Mouse (Mus musculus): ENCODE measurements at regions not wholly inside any gene's neighbourhood (a gene's known extent, or its start where the extent isn't known, plus 50 kb on each side); places are given as distances from the start of the nearest gene placed in this dataset.

DNA sequence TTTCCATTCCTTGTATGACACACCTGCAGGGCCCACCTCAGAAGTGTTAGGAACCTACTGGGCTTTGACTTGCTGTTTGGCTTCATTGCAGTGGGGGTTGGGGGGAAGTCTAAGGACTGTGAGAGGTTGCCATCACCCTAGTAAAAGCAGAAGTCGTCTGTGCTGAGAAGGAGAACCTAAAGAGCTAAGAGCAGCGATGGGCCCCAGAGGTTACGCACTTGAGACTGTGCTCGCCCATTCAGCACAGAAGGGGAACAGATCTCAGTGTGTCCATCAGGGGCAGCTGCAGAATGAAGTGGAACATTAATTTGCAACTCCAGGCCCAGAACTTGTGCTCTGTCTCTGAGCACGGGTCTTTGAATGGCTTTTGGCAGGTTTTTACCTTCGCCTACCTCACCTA lies 267.5 kb upstream of the Cdyl start:
- Histone ChIP-seq H3K4me3 (ENCODE audit: control insufficient read depth, insufficient read depth, low read length) (no peak overlapping the region), H3K27me3 (ENCODE audit: control insufficient read depth, insufficient read depth, low read length) (no peaks in the 10 kb centered on the region), H3K4me1 (replicated peaks; ENCODE audit: control insufficient read depth, insufficient read depth, low read length) (no peaks in the 10 kb centered on the region), H3K27ac (ENCODE audit: control insufficient read depth, insufficient read depth, low read length) (no peak overlapping the region), H3K36me3 (ENCODE audit: control insufficient read depth, insufficient read depth, low read length) (no peaks in the 10 kb centered on the region)
- no peak for DNase-seq
- TF ChIP-seq CTCF (IDR thresholded peaks at IDR 0.05; ENCODE audit: borderline replicate concordance, control insufficient read depth, extremely low read depth, insufficient read depth, low read length, poor library complexity), result no peak
- TF ChIP-seq POLR2A (IDR thresholded peaks at IDR 0.05; ENCODE audit: control insufficient read depth, extremely low read depth, insufficient read depth, low read length, poor library complexity), result no peak
- 83% methylated on average over 6 of the region's 6 CpGs for WGBS

GRCm38 (mm10) chr13:35395192-35395591 lies 264.4 kb upstream of the Cdyl start:
- H3K27ac ChIP-seq (ENCODE audit: control insufficient read depth, insufficient read depth, low read length), result no peak overlapping the region
- TF ChIP-seq POLR2A (IDR thresholded peaks at IDR 0.05; ENCODE audit: control insufficient read depth, extremely low read depth, insufficient read depth, low read length, poor library complexity) (no peak), CTCF (IDR thresholded peaks at IDR 0.05; ENCODE audit: borderline replicate concordance, control insufficient read depth, extremely low read depth, insufficient read depth, low read length, poor library complexity) (no peak)

DNA sequence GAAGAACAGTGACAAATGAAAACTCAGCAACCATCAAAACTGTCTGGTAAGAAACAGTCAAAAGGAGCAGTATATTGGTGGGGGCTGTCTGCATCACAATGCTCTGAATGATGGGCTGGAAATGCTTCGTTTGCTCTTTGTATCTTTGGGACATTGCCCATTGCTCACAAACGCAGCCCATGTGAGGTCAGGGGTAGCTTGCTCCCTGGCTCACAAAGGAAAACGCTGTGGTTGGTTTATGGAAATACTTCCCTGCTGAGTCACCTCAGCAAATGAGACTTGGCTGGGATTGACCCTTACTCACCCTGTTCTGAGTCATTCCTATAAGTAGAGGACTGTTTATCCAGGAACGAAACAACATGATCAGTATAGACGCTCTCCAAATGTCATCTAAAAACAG lies 264.0 kb upstream of the Cdyl start:
- no peak for DNase-seq

More at GRCm38 (mm10) chr13:35395192-35395591, 264.4 kb upstream of the Cdyl start:
- Histone ChIP-seq H3K27me3 (ENCODE audit: control insufficient read depth, insufficient read depth, low read length) (no peaks in the 10 kb centered on the region), H3K36me3 (ENCODE audit: control insufficient read depth, insufficient read depth, low read length) (no peaks in the 10 kb centered on the region), H3K4me1 (replicated peaks; ENCODE audit: control insufficient read depth, insufficient read depth, low read length) (no peaks in the 10 kb centered on the region), H3K4me3 (ENCODE audit: control insufficient read depth, insufficient read depth, low read length) (no peak overlapping the region)
- WGBS, result 72% methylated on average over 4 of the region's 4 CpGs
- no peak for DNase-seq

DNA sequence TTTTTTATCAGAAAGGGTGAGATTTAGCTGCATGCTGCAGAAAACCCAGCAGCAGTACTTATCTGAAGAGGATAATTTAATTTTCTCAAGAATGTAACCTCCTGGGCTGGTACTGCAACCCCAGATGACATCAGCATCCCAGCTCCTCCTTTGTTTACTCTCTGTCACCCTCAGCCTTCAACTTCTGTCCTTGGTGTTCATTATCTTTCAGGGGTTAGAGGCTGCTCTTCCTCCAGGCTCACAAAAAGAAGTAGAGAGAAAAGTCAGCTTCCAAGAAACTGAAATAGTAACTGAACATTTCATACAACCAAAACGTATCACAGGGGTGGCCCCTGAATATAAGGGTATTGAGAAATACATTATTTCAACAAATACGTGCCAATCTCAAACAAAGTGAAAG lies 262.5 kb upstream of the Cdyl start:
- Histone ChIP-seq H3K36me3 (ENCODE audit: control insufficient read depth, insufficient read depth, low read length) (no peaks in the 10 kb centered on the region), H3K4me1 (replicated peaks; ENCODE audit: control insufficient read depth, insufficient read depth, low read length) (no peaks in the 10 kb centered on the region), H3K27me3 (ENCODE audit: control insufficient read depth, insufficient read depth, low read length) (no peaks in the 10 kb centered on the region), H3K4me3 (ENCODE audit: control insufficient read depth, insufficient read depth, low read length) (no peak overlapping the region), H3K27ac (ENCODE audit: control insufficient read depth, insufficient read depth, low read length) (no peak overlapping the region)
- no peak for TF ChIP-seq POLR2A (IDR thresholded peaks at IDR 0.05; ENCODE audit: control insufficient read depth, extremely low read depth, insufficient read depth, low read length, poor library complexity)
- no peak for TF ChIP-seq CTCF (IDR thresholded peaks at IDR 0.05; ENCODE audit: borderline replicate concordance, control insufficient read depth, extremely low read depth, insufficient read depth, low read length, poor library complexity)
- WGBS, result 94% methylated on average over 2 of the region's 2 CpGs
- no peak for DNase-seq

More for the DNA sequence above, 264.0 kb upstream of the Cdyl start:
- no peaks in the 10 kb centered on the region for H3K27me3 ChIP-seq (ENCODE audit: control insufficient read depth, insufficient read depth, low read length)
- 75% methylated on average over 5 of the region's 5 CpGs for WGBS
- no peak overlapping the region for H3K27ac ChIP-seq (ENCODE audit: control insufficient read depth, insufficient read depth, low read length)
- no peak for TF ChIP-seq POLR2A (IDR thresholded peaks at IDR 0.05; ENCODE audit: control insufficient read depth, extremely low read depth, insufficient read depth, low read length, poor library complexity)
- no peak for TF ChIP-seq CTCF (IDR thresholded peaks at IDR 0.05; ENCODE audit: borderline replicate concordance, control insufficient read depth, extremely low read depth, insufficient read depth, low read length, poor library complexity)
- H3K4me3 ChIP-seq (ENCODE audit: control insufficient read depth, insufficient read depth, low read length), result no peak overlapping the region
- H3K36me3 ChIP-seq (ENCODE audit: control insufficient read depth, insufficient read depth, low read length), result no peaks in the 10 kb centered on the region
- no peaks in the 10 kb centered on the region for H3K4me1 ChIP-seq (replicated peaks; ENCODE audit: control insufficient read depth, insufficient read depth, low read length)

- TF ChIP-seq CTCF (IDR thresholded peaks at IDR 0.05; ENCODE audit: borderline replicate concordance, control insufficient read depth, extremely low read depth, insufficient read depth, low read length, poor library complexity) (no peak), POLR2A (IDR thresholded peaks at IDR 0.05; ENCODE audit: control insufficient read depth, extremely low read depth, insufficient read depth, low read length, poor library complexity) (no peak)
Measured at GRCm38 (mm10) chr13:35398192-35398591, 261.4 kb upstream of the Cdyl start.

DNA sequence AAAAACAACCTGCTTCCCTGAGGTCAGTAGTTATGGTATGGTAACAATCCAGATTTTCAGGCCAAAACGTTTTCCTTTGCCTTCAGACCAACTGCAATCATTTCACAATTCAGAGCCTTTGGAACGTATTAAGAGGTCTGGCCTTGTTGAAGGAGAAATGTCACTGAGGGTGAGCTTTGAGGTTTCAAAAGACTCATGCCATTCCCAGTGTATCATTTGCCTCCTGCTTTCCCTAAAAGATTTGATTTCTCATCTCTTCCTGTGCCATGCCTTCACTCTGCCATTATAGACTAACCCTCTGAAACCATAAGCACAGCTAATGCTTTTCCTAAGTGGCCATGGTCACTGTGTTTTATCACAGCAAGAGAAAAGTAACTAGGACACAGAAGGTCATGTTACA lies 256.8 kb upstream of the Cdyl start:
- Histone ChIP-seq H3K36me3 (ENCODE audit: control insufficient read depth, insufficient read depth, low read length) (no peaks in the 10 kb centered on the region), H3K27me3 (ENCODE audit: control insufficient read depth, insufficient read depth, low read length) (no peaks in the 10 kb centered on the region), H3K4me3 (ENCODE audit: control insufficient read depth, insufficient read depth, low read length) (no peak overlapping the region), H3K4me1 (replicated peaks; ENCODE audit: control insufficient read depth, insufficient read depth, low read length) (no peaks in the 10 kb centered on the region), H3K27ac (ENCODE audit: control insufficient read depth, insufficient read depth, low read length) (no peak overlapping the region)
- TF ChIP-seq POLR2A (IDR thresholded peaks at IDR 0.05; ENCODE audit: control insufficient read depth, extremely low read depth, insufficient read depth, low read length, poor library complexity) (no peak), CTCF (IDR thresholded peaks at IDR 0.05; ENCODE audit: borderline replicate concordance, control insufficient read depth, extremely low read depth, insufficient read depth, low read length, poor library complexity) (no peak)
- DNase-seq, result no peak
- WGBS, result 91% methylated on average over 2 of the region's 2 CpGs

More at GRCm38 (mm10) chr13:35398192-35398591, 261.4 kb upstream of the Cdyl start:
- Histone ChIP-seq H3K36me3 (ENCODE audit: control insufficient read depth, insufficient read depth, low read length) (no peaks in the 10 kb centered on the region), H3K4me1 (replicated peaks; ENCODE audit: control insufficient read depth, insufficient read depth, low read length) (no peaks in the 10 kb centered on the region), H3K4me3 (ENCODE audit: control insufficient read depth, insufficient read depth, low read length) (no peak overlapping the region), H3K27ac (ENCODE audit: control insufficient read depth, insufficient read depth, low read length) (no peak overlapping the region), H3K27me3 (ENCODE audit: control insufficient read depth, insufficient read depth, low read length) (no peaks in the 10 kb centered on the region)
- 94% methylated on average over 8 of the region's 8 CpGs for WGBS
- DNase-seq, result no peak

- Histone ChIP-seq H3K36me3 (ENCODE audit: control insufficient read depth, insufficient read depth, low read length) (no peaks in the 10 kb centered on the region), H3K27me3 (ENCODE audit: control insufficient read depth, insufficient read depth, low read length) (no peaks in the 10 kb centered on the region), H3K27ac (ENCODE audit: control insufficient read depth, insufficient read depth, low read length) (no peak overlapping the region), H3K4me1 (replicated peaks; ENCODE audit: control insufficient read depth, insufficient read depth, low read length) (no peaks in the 10 kb centered on the region), H3K4me3 (ENCODE audit: control insufficient read depth, insufficient read depth, low read length) (no peak overlapping the region)
- TF ChIP-seq CTCF (IDR thresholded peaks at IDR 0.05; ENCODE audit: borderline replicate concordance, control insufficient read depth, extremely low read depth, insufficient read depth, low read length, poor library complexity) (no peak), POLR2A (IDR thresholded peaks at IDR 0.05; ENCODE audit: control insufficient read depth, extremely low read depth, insufficient read depth, low read length, poor library complexity) (no peak)
- 95% methylated on average over 5 of the region's 5 CpGs for WGBS
- DNase-seq, result no peak
Measured at GRCm38 (mm10) chr13:35404428-35404827, 255.2 kb upstream of the Cdyl start.

Measured in thymus, adult 2 months (tissue).